Mouse (Mus musculus): Measurements from ENCODE around the gene Lrch3.
"Not testable (repeated sequence)": the region's sequence is repeated elsewhere in the genome, so short reads cannot be mapped to it uniquely, and the experiment has no call there.

Gene Lrch3

DNA sequence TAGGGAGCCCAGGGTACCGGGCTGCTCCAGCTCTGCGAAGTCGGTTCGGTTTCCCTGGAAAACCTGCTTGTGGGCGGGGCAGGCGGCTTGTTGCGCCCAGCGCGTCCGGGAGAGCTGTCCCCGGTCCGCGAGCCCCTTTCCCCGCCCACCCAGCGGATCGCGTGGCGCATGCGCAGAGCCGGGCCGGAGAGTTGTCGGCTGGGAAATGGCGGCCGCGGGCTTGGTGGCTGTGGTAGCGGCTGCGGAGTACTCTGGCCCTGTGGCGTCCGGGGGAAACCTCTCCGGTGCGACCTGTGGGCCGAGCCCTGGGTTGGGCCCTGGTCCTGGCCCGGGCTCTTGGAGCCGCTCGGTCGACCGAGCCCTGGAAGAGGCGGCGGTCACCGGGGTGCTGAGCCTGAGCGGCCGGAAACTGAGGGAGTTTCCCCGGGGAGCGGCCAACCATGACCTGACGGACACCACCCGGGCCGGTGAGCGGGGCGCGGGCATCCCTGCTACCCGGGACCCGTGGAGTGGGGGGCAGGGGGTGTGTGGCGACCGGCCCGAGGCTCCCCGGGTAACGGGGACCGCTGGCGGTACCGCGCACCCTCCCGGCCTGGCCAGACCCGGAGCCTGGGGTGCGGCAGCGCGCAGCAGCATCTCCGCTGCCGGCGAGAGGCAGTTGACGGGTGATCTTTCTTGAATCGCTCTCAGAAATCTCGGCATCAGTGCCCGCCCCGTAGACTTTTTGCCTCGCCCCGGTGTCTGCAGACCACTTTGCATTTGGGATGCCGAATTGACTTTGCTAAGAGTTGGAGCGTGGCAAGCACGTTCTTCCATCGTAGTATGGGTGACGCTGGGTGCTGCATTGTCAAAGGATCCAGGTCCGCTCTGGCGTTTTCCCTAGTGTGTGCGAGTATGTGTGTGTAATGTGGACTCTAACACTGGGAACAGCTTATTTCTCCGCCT, at the start of gene Lrch3:
Gene Lrch3, plus strand, starts transcription at position 164 of the 945 bp plus-strand sequence.
- DNase-seq (ENCODE audit: low read depth): peak; percentile 71

DNA sequence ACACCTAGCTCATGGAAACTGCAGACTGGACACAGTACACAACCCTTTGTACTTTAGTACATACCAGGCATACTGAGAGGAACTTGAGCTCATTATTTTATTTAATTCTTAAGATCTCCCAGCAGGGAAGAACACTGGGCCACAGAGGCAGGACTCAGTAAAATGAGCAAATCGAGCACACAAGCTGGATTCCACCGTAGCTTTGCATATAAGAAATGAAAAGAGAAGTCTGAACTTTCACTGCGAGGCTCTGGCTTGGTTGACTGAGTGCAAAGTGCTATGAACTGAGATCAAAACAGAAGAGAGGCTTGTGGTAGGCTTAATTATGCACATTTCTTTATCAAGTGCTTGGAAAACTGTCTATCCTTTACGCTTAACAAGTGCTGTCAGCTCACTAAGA, 48.5 kb upstream of the Lrch3 start:
- no peak for DNase-seq (ENCODE audit: low read depth)

DNA sequence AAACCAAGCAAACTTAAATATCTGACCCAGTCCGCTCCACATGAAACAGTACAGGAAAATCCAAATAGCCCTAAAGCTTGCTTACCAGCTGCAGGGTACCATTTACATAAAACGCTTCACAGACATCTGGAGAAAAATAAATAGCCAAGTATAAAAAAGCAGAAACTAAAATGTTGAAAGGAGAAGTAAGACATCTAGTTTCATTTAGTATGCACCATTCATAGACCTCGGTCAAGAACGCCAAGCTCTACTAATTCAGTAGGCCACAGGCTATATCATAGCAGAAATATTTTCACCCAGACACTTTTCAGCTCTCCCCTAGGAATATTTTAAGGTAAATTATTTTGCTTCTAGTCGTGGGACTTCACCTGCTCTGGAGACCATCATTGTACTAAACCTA, 47.2 kb upstream of the Lrch3 start:
- no peak for DNase-seq (ENCODE audit: low read depth)

GRCm38 (mm10) chr16:32867919-32868552, 45.9 kb upstream of the Lrch3 start:
- peak; percentile 74 for DNase-seq (ENCODE audit: low read depth)

GRCm38 (mm10) chr16:32870231-32870630, 43.7 kb upstream of the Lrch3 start:
- DNase-seq (ENCODE audit: low read depth): no peak

- DNase-seq (ENCODE audit: low read depth): no peak
These were observed 40.5 kb upstream of the Lrch3 start for GRCm38 (mm10) chr16:32873366-32873765.

- not testable (repeated sequence) for DNase-seq (ENCODE audit: low read depth)
These were observed 38.6 kb upstream of the Lrch3 start for GRCm38 (mm10) chr16:32875281-32875680.

DNA sequence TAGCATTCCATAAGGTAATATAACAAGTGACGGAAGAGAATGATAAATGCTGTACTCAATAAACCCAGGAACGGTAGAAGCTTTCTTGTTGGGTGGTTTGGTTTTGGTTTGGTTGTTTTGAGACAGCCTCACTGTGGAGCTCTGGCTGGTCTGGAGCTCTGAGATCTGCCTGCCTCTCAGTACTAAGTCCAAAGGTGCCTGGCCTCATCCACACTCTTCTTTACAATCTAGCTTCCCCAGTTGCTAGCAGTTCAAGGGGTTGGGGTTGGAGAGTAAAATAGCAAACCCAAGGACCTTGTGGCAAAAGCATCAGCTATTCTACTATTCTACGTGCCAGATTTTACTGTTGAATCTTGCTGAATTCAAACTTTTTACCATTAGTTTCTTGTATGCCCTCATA, 38.1 kb upstream of the Lrch3 start:
- DNase-seq (ENCODE audit: low read depth): no peak

GRCm38 (mm10) chr16:32876831-32877230, 37.1 kb upstream of the Lrch3 start:
- DNase-seq (ENCODE audit: low read depth): no peak

GRCm38 (mm10) chr16:32877343-32878156, 36.4 kb upstream of the Lrch3 start, which contains the start of the genes Fyttd1 and Rubcn:
Fyttd1 (plus strand) TSS chr16:32877500.
Rubcn (minus strand) TSS chr16:32877766.
- DNase-seq (ENCODE audit: low read depth): peak; percentile 80

- no peak for DNase-seq (ENCODE audit: low read depth)
These were observed 35.7 kb upstream of the Lrch3 start for GRCm38 (mm10) chr16:32878157-32878598.

DNA sequence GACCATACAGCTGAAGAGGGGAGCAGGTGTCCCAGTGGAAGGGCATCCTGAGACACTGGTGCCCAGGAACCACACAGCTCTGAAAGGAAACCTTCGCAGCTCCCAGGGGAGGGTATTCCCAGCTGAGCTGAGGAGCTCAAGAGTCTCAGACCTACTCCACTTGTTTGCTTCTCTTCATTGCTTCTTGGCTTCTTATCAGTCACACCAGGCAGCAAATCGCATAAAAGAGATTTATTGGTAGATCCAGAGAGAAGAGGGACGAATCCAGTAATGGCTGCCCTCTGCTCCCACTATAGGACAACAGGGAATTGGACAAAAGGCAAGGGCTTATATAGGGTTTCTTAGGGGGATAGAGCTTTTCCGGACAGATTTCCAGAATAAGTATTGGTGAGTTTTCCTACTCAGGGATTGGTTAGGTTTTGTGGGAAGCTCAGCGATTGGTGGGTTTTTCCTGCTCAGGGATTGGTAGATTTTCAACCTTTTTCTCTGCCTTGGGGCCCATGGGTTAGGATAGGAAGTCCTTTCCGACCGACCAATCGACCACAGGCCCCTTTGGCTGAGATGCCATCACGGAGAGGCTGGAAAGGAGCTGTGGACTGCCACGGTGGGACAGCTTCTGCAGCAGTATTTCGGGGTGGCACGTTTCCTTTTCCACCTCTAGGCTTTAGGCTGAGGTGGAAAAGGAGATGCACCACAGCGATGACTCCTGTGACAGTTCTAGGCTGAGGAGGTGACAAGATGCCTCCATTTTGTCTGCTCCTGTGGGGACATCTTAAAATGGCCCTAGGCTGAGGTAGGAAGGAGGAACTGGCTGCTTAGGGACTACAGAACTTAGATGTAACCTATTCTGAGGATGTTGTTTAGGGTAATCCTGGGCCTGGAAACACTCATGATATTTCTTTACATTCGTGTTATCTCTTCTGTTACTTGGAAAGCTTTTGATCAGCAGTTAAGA, 34.7 kb upstream of the Lrch3 start:
- DNase-seq (ENCODE audit: low read depth): no peak

DNA sequence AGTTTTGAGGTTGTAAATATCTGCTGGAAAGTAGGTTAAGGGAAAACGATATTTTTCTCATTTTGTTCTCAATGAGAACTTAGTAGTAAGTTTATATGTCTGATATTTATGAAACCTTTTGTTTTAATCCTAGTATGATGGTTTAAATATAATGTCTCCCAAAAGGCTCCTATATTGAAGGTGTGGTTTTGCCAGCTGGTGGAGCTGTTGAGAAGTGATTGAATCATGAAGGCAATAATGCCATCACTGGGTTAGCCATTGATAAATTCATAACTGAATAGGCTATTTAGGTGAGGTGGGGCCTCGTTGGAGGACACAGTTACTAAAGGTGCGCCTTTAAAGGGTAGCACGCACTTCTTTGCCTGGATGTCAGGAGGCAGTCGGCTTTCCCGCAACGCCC, 32.4 kb upstream of the Lrch3 start:
- no peak for DNase-seq (ENCODE audit: low read depth)

GRCm38 (mm10) chr16:32887996-32888395, 25.9 kb upstream of the Lrch3 start:
- DNase-seq (ENCODE audit: low read depth): no peak

GRCm38 (mm10) chr16:32889881-32890280, 24.0 kb upstream of the Lrch3 start:
- DNase-seq (ENCODE audit: low read depth): no peak

DNA sequence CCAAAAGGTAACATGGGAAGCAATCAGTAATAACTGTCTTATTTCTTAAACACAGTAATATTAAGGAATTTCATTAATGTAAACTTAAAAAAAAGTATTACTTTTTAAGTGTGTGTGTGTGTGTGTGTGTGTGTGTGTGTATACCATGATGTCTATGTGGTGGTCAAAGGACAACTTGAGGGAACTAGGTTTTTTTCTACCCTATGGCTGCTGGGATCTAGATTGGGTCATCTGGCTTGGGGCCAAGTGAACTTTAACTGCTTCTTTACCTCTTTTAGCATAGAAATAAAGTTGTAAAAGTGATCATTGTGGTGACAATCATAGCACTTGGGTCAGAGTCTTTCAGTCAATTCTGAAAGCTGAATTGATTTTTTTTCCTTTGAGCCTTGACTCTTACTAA, 17.8 kb upstream of the Lrch3 start:
- DNase-seq (ENCODE audit: low read depth): no peak

DNA sequence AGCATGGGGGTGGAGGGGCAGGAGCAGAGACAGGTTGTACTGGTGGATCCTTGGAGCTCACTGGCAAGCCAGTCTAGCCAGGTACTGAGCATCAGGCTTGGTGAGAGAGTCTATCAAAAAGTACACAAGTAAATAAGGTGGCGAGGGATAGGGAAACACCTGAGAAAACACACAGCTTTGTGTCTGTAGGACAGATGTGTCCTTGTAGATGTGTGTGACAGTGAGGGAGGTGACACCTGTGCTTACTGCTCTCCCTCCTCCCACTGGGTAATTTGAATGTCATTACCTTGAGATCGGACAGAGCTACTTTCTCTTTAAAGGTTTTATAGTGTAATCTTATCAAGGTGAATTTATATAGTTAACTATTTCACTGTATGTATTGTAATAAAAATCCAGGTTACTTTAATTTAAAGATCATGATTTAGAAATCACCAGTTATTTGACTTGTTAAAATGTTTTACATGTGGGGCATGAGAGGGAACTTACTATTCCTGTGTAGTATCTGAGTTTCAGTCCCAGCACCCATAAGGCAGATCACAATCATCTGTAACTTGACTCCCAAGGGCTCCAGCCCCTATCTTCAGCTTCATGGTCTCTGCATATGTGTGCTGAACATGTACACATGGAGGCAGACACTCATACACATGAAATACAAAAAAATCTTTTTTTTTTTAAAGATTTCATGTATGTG, 12.4 kb upstream of the Lrch3 start:
- DNase-seq (ENCODE audit: low read depth): no peak

GRCm38 (mm10) chr16:32902051-32902428, 11.9 kb upstream of the Lrch3 start:
- DNase-seq (ENCODE audit: low read depth): no peak

- DNase-seq (ENCODE audit: low read depth): no peak
These were observed 7.7 kb upstream of the Lrch3 start for GRCm38 (mm10) chr16:32906186-32906585.

- DNase-seq (ENCODE audit: low read depth): no peak
These were observed 7.2 kb upstream of the Lrch3 start for GRCm38 (mm10) chr16:32906727-32907126.

Measured in fibroblast of lung, adult 2 months (primary cell).